Mouse (Mus musculus): ENCODE results near the gene Haspin. TPM values are rescaled to one million over a fixed set of nuclear protein-coding genes. Genes with fewer than 3 reads are reported as not detected.

The Haspin gene
- polyA plus RNA-seq, 2 experiments = 6.1 to 11.2 TPM

GRCm38 (mm10) chr11:73159957-73160810, 22.1 kb upstream of the Haspin start, which contains the start of gene P2rx5:
Gene P2rx5, plus strand, starts transcription at chr11:73160421.
- H3K4me1 ChIP-seq (ENCODE audit: control insufficient read depth, insufficient read depth, low read length) = peaks cover 6% of the 10 kb centered on the region; the same call in 1 of the 2 replicates
- H3K4me2 ChIP-seq (replicated peaks; ENCODE audit: low read depth, low read length, severe bottlenecking) = peak within 1 kb of the TSS; percentile 67
- peak within 1 kb of the TSS; percentile 56 for H3K9ac ChIP-seq (ENCODE audit: low read depth, low read length, severe bottlenecking)
- WGBS = 4% methylated on average over 44 of the region's 49 CpGs
- no peaks in the 10 kb centered on the region for H3K9me3 ChIP-seq (ENCODE audit: control insufficient read depth, low read length)
- H3K27me3 ChIP-seq (ENCODE audit: control insufficient read depth, insufficient read depth, low read length) = peaks cover 25% of the 10 kb centered on the region
- H3K4me3 ChIP-seq (replicated peaks; ENCODE audit: low read length) = peak within 1 kb of the TSS; percentile 41
- H3K36me3 ChIP-seq (ENCODE audit: control insufficient read depth, insufficient read depth, low read length) = no peaks in the 10 kb centered on the region
- TF ChIP-seq POLR2A (IDR thresholded peaks at IDR 0.05; ENCODE audit: borderline replicate concordance, extremely low read depth, insufficient read depth, insufficient read length) = no peak
- DNase-seq (ENCODE audit: low spot score) = no peak
- no peak within 1 kb of the TSS for H3K27ac ChIP-seq (replicated peaks; ENCODE audit: low read depth, low read length)
- ATAC-seq (ENCODE audit: low FRiP score, low read depth) = peak; percentile 47; the same call in 1 of the 2 replicates

- no peak overlapping the region for H3K27ac ChIP-seq (replicated peaks; ENCODE audit: low read depth, low read length)
- TF ChIP-seq POLR2A (IDR thresholded peaks at IDR 0.05; ENCODE audit: borderline replicate concordance, extremely low read depth, insufficient read depth, insufficient read length) = no peak
- 67% methylated on average over 6 of the region's 6 CpGs for WGBS
- ATAC-seq (ENCODE audit: low FRiP score, low read depth) (no peak), DNase-seq (ENCODE audit: low spot score) (no peak)
- H3K27me3 ChIP-seq (ENCODE audit: control insufficient read depth, insufficient read depth, low read length) = peaks cover 9% of the 10 kb centered on the region; the same call in 1 of the 2 replicates
- no peak overlapping the region for H3K4me2 ChIP-seq (replicated peaks; ENCODE audit: low read depth, low read length, severe bottlenecking)
- no peaks in the 10 kb centered on the region for H3K9me3 ChIP-seq (ENCODE audit: control insufficient read depth, low read length)
- peaks cover 3% of the 10 kb centered on the region; the same call in 1 of the 2 replicates for H3K4me1 ChIP-seq (ENCODE audit: control insufficient read depth, insufficient read depth, low read length)
- H3K9ac ChIP-seq (ENCODE audit: low read depth, low read length, severe bottlenecking) = no peak overlapping the region
- H3K36me3 ChIP-seq (ENCODE audit: control insufficient read depth, insufficient read depth, low read length) = no peaks in the 10 kb centered on the region
- no peak overlapping the region for H3K4me3 ChIP-seq (replicated peaks; ENCODE audit: low read length)
Measured at GRCm38 (mm10) chr11:73155071-73155470, 17.0 kb upstream of the Haspin start.

- Histone ChIP-seq H3K27ac (replicated peaks; ENCODE audit: low read depth, low read length) (no peak overlapping the region), H3K9ac (ENCODE audit: low read depth, low read length, severe bottlenecking) (no peak overlapping the region), H3K4me1 (ENCODE audit: control insufficient read depth, insufficient read depth, low read length) (no peaks in the 10 kb centered on the region), H3K9me3 (ENCODE audit: control insufficient read depth, low read length) (no peaks in the 10 kb centered on the region), H3K4me2 (replicated peaks; ENCODE audit: low read depth, low read length, severe bottlenecking) (no peak overlapping the region), H3K4me3 (replicated peaks; ENCODE audit: low read length) (no peak overlapping the region), H3K27me3 (ENCODE audit: control insufficient read depth, insufficient read depth, low read length) (no peaks in the 10 kb centered on the region), H3K36me3 (ENCODE audit: control insufficient read depth, insufficient read depth, low read length) (no peaks in the 10 kb centered on the region)
- no peak for TF ChIP-seq POLR2A (IDR thresholded peaks at IDR 0.05; ENCODE audit: borderline replicate concordance, extremely low read depth, insufficient read depth, insufficient read length)
- WGBS = 83% methylated on average over 9 of the region's 9 CpGs
- no peak for DNase-seq (ENCODE audit: low spot score)
- no peak for ATAC-seq (ENCODE audit: low FRiP score, low read depth)
Measured at GRCm38 (mm10) chr11:73148209-73148608, 10.1 kb upstream of the Haspin start.

GRCm38 (mm10) chr11:73146975-73147365, 8.9 kb upstream of the Haspin start:
- Histone ChIP-seq H3K27ac (replicated peaks; ENCODE audit: low read depth, low read length) (no peak overlapping the region), H3K4me1 (ENCODE audit: control insufficient read depth, insufficient read depth, low read length) (no peaks in the 10 kb centered on the region), H3K9me3 (ENCODE audit: control insufficient read depth, low read length) (no peaks in the 10 kb centered on the region), H3K27me3 (ENCODE audit: control insufficient read depth, insufficient read depth, low read length) (no peaks in the 10 kb centered on the region), H3K4me2 (replicated peaks; ENCODE audit: low read depth, low read length, severe bottlenecking) (no peak overlapping the region), H3K9ac (ENCODE audit: low read depth, low read length, severe bottlenecking) (no peak overlapping the region), H3K4me3 (replicated peaks; ENCODE audit: low read length) (no peak overlapping the region), H3K36me3 (ENCODE audit: control insufficient read depth, insufficient read depth, low read length) (no peaks in the 10 kb centered on the region)
- TF ChIP-seq POLR2A (IDR thresholded peaks at IDR 0.05; ENCODE audit: borderline replicate concordance, extremely low read depth, insufficient read depth, insufficient read length) = no peak
- WGBS = 52% methylated on average over 7 of the region's 7 CpGs
- DNase-seq (ENCODE audit: low spot score) (no peak), ATAC-seq (ENCODE audit: low FRiP score, low read depth) (no peak)

- Histone ChIP-seq H3K4me1 (ENCODE audit: control insufficient read depth, insufficient read depth, low read length) (no peaks in the 10 kb centered on the region), H3K27me3 (ENCODE audit: control insufficient read depth, insufficient read depth, low read length) (no peaks in the 10 kb centered on the region), H3K9me3 (ENCODE audit: control insufficient read depth, low read length) (no peaks in the 10 kb centered on the region), H3K9ac (ENCODE audit: low read depth, low read length, severe bottlenecking) (no peak overlapping the region), H3K36me3 (ENCODE audit: control insufficient read depth, insufficient read depth, low read length) (no peaks in the 10 kb centered on the region), H3K27ac (replicated peaks; ENCODE audit: low read depth, low read length) (no peak overlapping the region), H3K4me3 (replicated peaks; ENCODE audit: low read length) (no peak overlapping the region), H3K4me2 (replicated peaks; ENCODE audit: low read depth, low read length, severe bottlenecking) (no peak overlapping the region)
- TF ChIP-seq POLR2A (IDR thresholded peaks at IDR 0.05; ENCODE audit: borderline replicate concordance, extremely low read depth, insufficient read depth, insufficient read length) = no peak
- 54% methylated on average over 11 of the region's 11 CpGs for WGBS
- no peak for DNase-seq (ENCODE audit: low spot score)
- ATAC-seq (ENCODE audit: low FRiP score, low read depth) = no peak
Measured at GRCm38 (mm10) chr11:73146026-73146974, 8.2 kb upstream of the Haspin start.

All from limb, embryonic 14.5 days (tissue).